Mouse (Mus musculus) left cerebral cortex, adult 2 months (tissue): Measurements from ENCODE around the gene Iqsec1. TPM values are rescaled to one million over a fixed set of nuclear protein-coding genes. Genes with fewer than 3 reads are reported as not detected.

Experiments
- DNase-seq, 2 experiments: peaks; one replicate each; pipeline ENCODE4 v3.0.0; 2021 to 2022; ENCODE audit warnings: low spot score in 2 of 2, mixed read lengths in 1 of 2; ENCODE audit errors: extremely low spot score in 1 of 2
- H3K27ac ChIP-seq: fragments of 200-600 bp; 2 replicates; pipeline ENCODE4 v1.8.1; 2022
- H3K4me3 ChIP-seq: fragments of 200-600 bp; 2 replicates; pipeline ENCODE4 v1.8.1; 2022
- CTCF ChIP-seq: fragments of 200-600 bp; IDR thresholded peaks from 2 replicates; pipeline ENCODE4 v1.8.1; 2022; ENCODE audit warnings: antibody characterized with exemption, mild to moderate bottlenecking, moderate library complexity
- intact Hi-C: fragments of 180-260 bp; cut with DNase I; formaldehyde crosslinking; loops from one replicate; pipeline ENCODE4 v1.15.1; 2025
- total RNA-seq, 2 experiments: library from RNA; stranded (reverse); gene quantifications; 2 replicates each; pipeline ENCODE4 v1.2.3; 2021

The Iqsec1 gene
- total RNA-seq, 2 experiments from 2014 or later, result 369 to 377 TPM

- TF ChIP-seq CTCF, result no peak
- DNase-seq, result no peak
- intact Hi-C loops, result no loop called here
- Histone ChIP-seq H3K4me3 (no peak overlapping the region), H3K27ac (no peak overlapping the region)
These were observed 220.0 kb downstream of the Iqsec1 start for GRCm38 (mm10) chr6:90768526-90768925.

GRCm38 (mm10) chr6:90767874-90768273 lies 220.6 kb downstream of the Iqsec1 start:
- H3K4me3 ChIP-seq, result no peak overlapping the region
- H3K27ac ChIP-seq, result no peak overlapping the region
- intact Hi-C loops, result no loop called here
- no peak for TF ChIP-seq CTCF
- no peak for DNase-seq

- no peak for TF ChIP-seq CTCF
- Histone ChIP-seq H3K27ac (peak overlapping the region; percentile 47), H3K4me3 (no peak overlapping the region)
- no peak for DNase-seq
- intact Hi-C loops, result no loop called here
These were observed 223.7 kb downstream of the Iqsec1 start for GRCm38 (mm10) chr6:90764753-90765152.

GRCm38 (mm10) chr6:90763959-90764591 lies 224.4 kb downstream of the Iqsec1 start:
- no peak for TF ChIP-seq CTCF
- DNase-seq, result peak; percentile 56 to 59
- Histone ChIP-seq H3K4me3 (no peak overlapping the region), H3K27ac (peak overlapping the region; percentile 61)
- intact Hi-C loops, result no loop called here

GRCm38 (mm10) chr6:90763295-90763694 lies 225.2 kb downstream of the Iqsec1 start:
- Histone ChIP-seq H3K4me3 (no peak overlapping the region), H3K27ac (no peak overlapping the region; the same call in 1 of the 2 replicates)
- no peak for TF ChIP-seq CTCF
- no peak for DNase-seq
- intact Hi-C loops, result no loop called here

- no peak overlapping the region for H3K4me3 ChIP-seq
- intact Hi-C loops, result no loop called here
- TF ChIP-seq CTCF, result no peak
These were observed 226.3 kb downstream of the Iqsec1 start for GRCm38 (mm10) chr6:90762120-90762736.

GRCm38 (mm10) chr6:90761301-90762056 lies 227.0 kb downstream of the Iqsec1 start:
- intact Hi-C loops, result no loop called here
- TF ChIP-seq CTCF, result no peak
- DNase-seq, result no peak
- H3K27ac ChIP-seq, result no peak overlapping the region
- no peak overlapping the region for H3K4me3 ChIP-seq

More at GRCm38 (mm10) chr6:90762120-90762736, 226.3 kb downstream of the Iqsec1 start:
- H3K27ac ChIP-seq, result no peak overlapping the region
- no peak for DNase-seq

- no peak overlapping the region for H3K27ac ChIP-seq
- no peak for DNase-seq
- intact Hi-C loops, result no loop called here
- TF ChIP-seq CTCF, result no peak
- H3K4me3 ChIP-seq, result no peak overlapping the region
These were observed 227.6 kb downstream of the Iqsec1 start for GRCm38 (mm10) chr6:90760886-90761285.

GRCm38 (mm10) chr6:90759754-90760153 lies 228.7 kb downstream of the Iqsec1 start:
- DNase-seq, result no peak
- no peak overlapping the region for H3K27ac ChIP-seq
- intact Hi-C loops, result no loop called here
- TF ChIP-seq CTCF, result no peak
- no peak overlapping the region for H3K4me3 ChIP-seq

DNA sequence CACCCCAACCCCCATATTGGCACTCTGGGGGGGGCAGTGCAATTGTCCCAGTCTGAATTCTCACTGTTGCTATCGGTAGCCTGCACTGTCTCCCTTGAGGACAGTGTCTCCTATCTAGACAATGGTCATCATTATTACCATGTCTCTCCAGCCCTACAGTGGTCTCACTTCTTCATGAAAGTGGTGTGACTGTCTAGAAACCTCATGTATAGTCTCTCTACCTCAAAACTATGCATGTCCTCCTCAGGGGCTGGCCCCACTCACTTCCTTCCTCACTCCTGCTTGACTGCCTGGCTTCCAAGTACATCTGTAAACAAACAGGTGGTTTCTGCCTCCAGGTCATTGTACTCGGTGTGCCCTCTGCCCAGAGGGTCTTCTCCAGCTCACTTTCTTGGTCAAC lies 230.3 kb downstream of the Iqsec1 start:
- no peak for TF ChIP-seq CTCF
- no peak for DNase-seq
- no peak overlapping the region; the same call in 1 of the 2 replicates for H3K27ac ChIP-seq
- no peak overlapping the region for H3K4me3 ChIP-seq
- intact Hi-C loops, result no loop called here

GRCm38 (mm10) chr6:90757427-90757883 lies 231.0 kb downstream of the Iqsec1 start:
- Histone ChIP-seq H3K4me3 (no peak overlapping the region), H3K27ac (peak overlapping the region; percentile 24; the same call in 1 of the 2 replicates)
- TF ChIP-seq CTCF, result no peak
- DNase-seq, result no peak
- intact Hi-C loops, result no loop called here

- no peak overlapping the region for H3K27ac ChIP-seq
- TF ChIP-seq CTCF, result no peak
- intact Hi-C loops, result no loop called here
- DNase-seq, result no peak
- no peak overlapping the region for H3K4me3 ChIP-seq
These were observed 231.9 kb downstream of the Iqsec1 start for GRCm38 (mm10) chr6:90756561-90756960.
